Mouse (Mus musculus): ENCODE results near the gene H2-M11.

The H2-M11 gene

GRCm38 (mm10) chr17:36546775-36547174, at the start of gene H2-M11:
Gene H2-M11 (plus strand): TSS chr17:36547075.
- DNase-seq (ENCODE audit: low read depth, low spot score) = no peak

GRCm38 (mm10) chr17:36500435-36500834, 46.4 kb upstream of the H2-M11 start:
- no peak for DNase-seq (ENCODE audit: low read depth, low spot score)

DNA sequence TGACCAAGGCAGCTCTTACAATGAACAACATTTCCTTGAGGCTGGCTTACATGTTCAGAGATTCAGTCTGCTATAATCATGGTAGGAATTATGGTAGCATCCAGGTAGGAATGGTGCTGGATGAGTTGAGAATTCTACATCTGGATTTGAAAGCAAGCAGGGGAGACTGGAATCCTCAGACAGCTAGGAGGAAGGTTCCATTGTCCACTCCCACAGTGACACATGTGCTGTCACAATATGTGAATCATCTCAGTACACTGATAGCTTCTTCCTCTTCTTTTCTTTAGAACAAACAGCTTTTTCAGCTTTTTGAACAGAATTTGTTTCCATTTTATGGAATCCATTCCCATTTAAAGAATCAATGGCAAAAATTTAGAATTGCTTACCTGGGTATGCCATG, 43.0 kb upstream of the H2-M11 start:
- DNase-seq (ENCODE audit: low read depth, low spot score) = no peak
